Mouse (Mus musculus): Measurements from ENCODE around the gene Ctc1. TPM values are rescaled to one million over a fixed set of nuclear protein-coding genes. Genes with fewer than 3 reads are reported as not detected.

Ctc1 gene
- total RNA-seq, 2 experiments from 2014 or later, result 60.8 to 64.7 TPM

GRCm38 (mm10) chr11:69066163-69066861, 50.6 kb downstream of the Ctc1 start:
- no peak for DNase-seq
- intact Hi-C loops (cut with DNase I), result no loop called here

GRCm38 (mm10) chr11:69066956-69067355, 51.2 kb downstream of the Ctc1 start:
- DNase-seq, result peak; percentile 89
- intact Hi-C loops (cut with DNase I), result no loop called here

GRCm38 (mm10) chr11:69067601-69068000, 51.9 kb downstream of the Ctc1 start:
- DNase-seq, result no peak
- intact Hi-C loops (cut with DNase I), result no loop called here

GRCm38 (mm10) chr11:69070093-69070492, 54.4 kb downstream of the Ctc1 start:
- no peak for DNase-seq
- intact Hi-C loops (cut with DNase I), result no loop called here

- DNase-seq, result peak; percentile 95
- intact Hi-C loops (cut with DNase I), result no loop called here
These were observed 55.0 kb downstream of the Ctc1 start, which contains the start of gene Tmem107 for GRCm38 (mm10) chr11:69070590-69071222. Gene Tmem107 (plus strand): TSS chr11:69070806.

- no peak for DNase-seq
- intact Hi-C loops (cut with DNase I), result no loop called here
These were observed 55.6 kb downstream of the Ctc1 start for GRCm38 (mm10) chr11:69071262-69071661.

- DNase-seq, result no peak
- intact Hi-C loops (cut with DNase I), result no loop called here
These were observed 56.5 kb downstream of the Ctc1 start for GRCm38 (mm10) chr11:69072234-69072633.

- intact Hi-C loops (cut with DNase I), result no loop called here
- DNase-seq, result no peak
These were observed 57.0 kb downstream of the Ctc1 start for GRCm38 (mm10) chr11:69072666-69073064.

GRCm38 (mm10) chr11:69073065-69073888, 57.6 kb downstream of the Ctc1 start:
- intact Hi-C loops (cut with DNase I), result no loop called here
- peak; percentile 82 for DNase-seq

GRCm38 (mm10) chr11:69073951-69074775, 58.5 kb downstream of the Ctc1 start:
- no peak for DNase-seq
- intact Hi-C loops (cut with DNase I), result no loop called here

- DNase-seq, result no peak
- intact Hi-C loops (cut with DNase I), result no loop called here
These were observed 59.0 kb downstream of the Ctc1 start for GRCm38 (mm10) chr11:69074776-69075069.

GRCm38 (mm10) chr11:69075764-69076479, 60.2 kb downstream of the Ctc1 start:
- no peak for DNase-seq
- intact Hi-C loops (cut with DNase I), result no loop called here

- DNase-seq, result no peak
- intact Hi-C loops (cut with DNase I), result no loop called here
These were observed 60.9 kb downstream of the Ctc1 start for GRCm38 (mm10) chr11:69076572-69076971.

GRCm38 (mm10) chr11:69077316-69077715, 61.6 kb downstream of the Ctc1 start:
- intact Hi-C loops (cut with DNase I), result no loop called here
- DNase-seq, result no peak

- intact Hi-C loops (cut with DNase I), result no loop called here
- DNase-seq, result no peak
These were observed 62.3 kb downstream of the Ctc1 start for GRCm38 (mm10) chr11:69078041-69078440.

GRCm38 (mm10) chr11:69078805-69079438, 63.2 kb downstream of the Ctc1 start:
- no peak for DNase-seq
- intact Hi-C loops (cut with DNase I), result no loop called here

GRCm38 (mm10) chr11:69080102-69080854, 64.6 kb downstream of the Ctc1 start:
- no peak for DNase-seq
- intact Hi-C loops (cut with DNase I), result no loop called here

- intact Hi-C loops (cut with DNase I), result no loop called here
- no peak for DNase-seq
These were observed 65.1 kb downstream of the Ctc1 start for GRCm38 (mm10) chr11:69080855-69081222.

GRCm38 (mm10) chr11:69081613-69082012, 65.9 kb downstream of the Ctc1 start:
- no peak for DNase-seq
- intact Hi-C loops (cut with DNase I), result no loop called here

All from left cerebral cortex, postnatal 4 days (tissue).